Mouse (Mus musculus) spleen, postnatal 4 days (tissue): ENCODE results near the gene Sdhc.

Experiments
- DNase-seq, 2 experiments: peaks; one replicate each; pipeline ENCODE4 v3.0.0; 2022; ENCODE audit warnings: low spot score in 2 of 2

Sdhc gene

GRCm38 (mm10) chr1:171149974-171150760 is at the start of gene Sdhc, which contains the start of gene Mpz:
Gene Sdhc (minus strand): TSS chr1:171150603.
Gene Mpz (plus strand): TSS chr1:171150711.
- DNase-seq: peak; percentile 96 to 98

DNA sequence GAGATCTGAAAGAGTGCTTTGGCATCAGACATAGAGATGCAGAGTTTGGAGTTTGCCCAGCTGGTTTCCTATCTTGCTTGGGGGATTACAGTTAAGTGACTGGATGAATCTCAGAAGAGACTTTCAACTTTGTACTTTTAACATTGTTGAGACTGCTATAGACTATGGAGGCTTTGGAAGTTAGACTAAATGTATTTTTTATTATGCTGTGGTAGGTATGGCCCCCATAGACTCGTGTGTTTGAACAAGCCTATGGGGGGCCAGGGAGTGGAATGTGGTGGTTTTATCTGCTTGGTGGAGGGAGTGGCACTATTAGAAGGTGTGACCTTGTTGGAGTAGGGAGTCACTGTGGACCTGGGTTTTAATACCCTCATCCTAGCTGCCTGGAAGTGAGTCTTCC is 49.1 kb upstream of the Sdhc start:
- no peak for DNase-seq

- no peak for DNase-seq
Observed at GRCm38 (mm10) chr1:171195887-171196397, 45.5 kb upstream of the Sdhc start, which contains the start of gene Pcp4l1. Gene Pcp4l1 (minus strand): TSS chr1:171196268.

- DNase-seq: no peak
Observed at GRCm38 (mm10) chr1:171195046-171195822, 44.8 kb upstream of the Sdhc start.

GRCm38 (mm10) chr1:171193911-171194830 is 43.8 kb upstream of the Sdhc start:
- DNase-seq: no peak

DNA sequence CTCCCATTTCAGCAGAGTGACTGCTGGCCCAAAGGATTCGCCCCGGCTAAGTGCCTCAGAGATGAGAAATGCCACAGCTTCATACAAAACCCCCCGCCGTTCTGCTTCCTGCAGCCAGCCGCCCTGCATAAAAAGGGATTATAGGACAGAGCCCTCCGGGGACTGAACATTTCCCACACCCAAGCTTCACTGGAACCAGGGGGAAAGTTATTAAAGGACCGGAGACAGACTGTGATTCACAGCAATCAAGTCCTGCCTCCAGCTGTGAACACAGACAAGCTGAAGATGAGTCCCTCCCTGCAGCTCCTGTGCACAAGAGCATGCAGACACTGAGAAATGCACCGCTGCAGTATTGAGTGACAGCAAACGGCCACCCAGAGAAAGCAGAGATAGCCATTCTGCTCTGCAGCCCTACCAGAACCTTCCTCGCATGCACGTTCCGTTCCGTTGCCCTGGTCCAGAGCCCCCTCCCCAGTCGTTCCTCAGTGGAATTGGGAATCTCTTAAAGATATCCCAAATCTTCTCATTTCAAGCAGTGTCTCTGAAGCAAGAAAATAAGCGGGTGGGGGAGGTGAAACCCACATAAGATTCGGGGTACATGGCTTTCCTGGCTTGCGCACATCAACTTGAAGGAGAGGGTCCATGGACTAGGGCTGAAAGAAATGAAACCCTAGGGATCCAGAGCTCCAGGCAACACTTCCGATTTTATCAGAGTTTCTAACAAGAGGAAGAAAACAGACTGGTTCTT is 42.9 kb upstream of the Sdhc start:
- no peak for DNase-seq

- no peak for DNase-seq
Observed at GRCm38 (mm10) chr1:171192283-171192682, 41.9 kb upstream of the Sdhc start.

GRCm38 (mm10) chr1:171190832-171191231 is 40.4 kb upstream of the Sdhc start:
- no peak for DNase-seq

DNA sequence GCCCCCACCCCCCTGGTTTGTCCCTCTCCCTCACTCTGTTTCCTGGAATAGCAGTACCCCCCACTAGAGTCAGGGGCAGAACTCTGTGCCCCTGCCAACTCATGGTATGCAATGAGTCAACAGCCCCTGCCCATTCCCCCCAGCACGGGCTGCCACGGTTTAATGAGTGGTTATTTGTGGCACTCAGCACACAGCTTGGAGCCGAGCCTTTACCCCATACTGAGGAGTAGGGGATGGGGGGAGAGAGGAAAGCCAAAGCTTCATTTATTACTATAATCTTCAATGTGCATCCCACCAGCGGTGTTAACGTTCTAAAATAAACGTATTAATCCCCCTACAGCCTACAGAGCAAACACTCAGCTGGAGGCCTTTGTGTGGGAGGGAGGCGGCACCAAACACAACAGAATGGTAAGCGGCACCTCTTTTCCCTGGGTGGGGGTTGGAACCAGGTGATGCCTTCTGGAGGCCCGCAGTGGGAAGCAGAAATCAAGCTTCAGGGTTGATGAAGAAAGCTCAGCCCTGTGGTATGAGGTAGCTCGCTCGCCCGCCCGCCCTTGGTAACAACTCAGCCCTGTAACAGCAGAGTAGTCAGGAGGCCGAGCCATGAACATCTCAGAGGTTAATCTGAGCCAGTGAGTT is 39.2 kb upstream of the Sdhc start:
- no peak for DNase-seq

GRCm38 (mm10) chr1:171189046-171189445 is 38.6 kb upstream of the Sdhc start:
- no peak for DNase-seq

DNA sequence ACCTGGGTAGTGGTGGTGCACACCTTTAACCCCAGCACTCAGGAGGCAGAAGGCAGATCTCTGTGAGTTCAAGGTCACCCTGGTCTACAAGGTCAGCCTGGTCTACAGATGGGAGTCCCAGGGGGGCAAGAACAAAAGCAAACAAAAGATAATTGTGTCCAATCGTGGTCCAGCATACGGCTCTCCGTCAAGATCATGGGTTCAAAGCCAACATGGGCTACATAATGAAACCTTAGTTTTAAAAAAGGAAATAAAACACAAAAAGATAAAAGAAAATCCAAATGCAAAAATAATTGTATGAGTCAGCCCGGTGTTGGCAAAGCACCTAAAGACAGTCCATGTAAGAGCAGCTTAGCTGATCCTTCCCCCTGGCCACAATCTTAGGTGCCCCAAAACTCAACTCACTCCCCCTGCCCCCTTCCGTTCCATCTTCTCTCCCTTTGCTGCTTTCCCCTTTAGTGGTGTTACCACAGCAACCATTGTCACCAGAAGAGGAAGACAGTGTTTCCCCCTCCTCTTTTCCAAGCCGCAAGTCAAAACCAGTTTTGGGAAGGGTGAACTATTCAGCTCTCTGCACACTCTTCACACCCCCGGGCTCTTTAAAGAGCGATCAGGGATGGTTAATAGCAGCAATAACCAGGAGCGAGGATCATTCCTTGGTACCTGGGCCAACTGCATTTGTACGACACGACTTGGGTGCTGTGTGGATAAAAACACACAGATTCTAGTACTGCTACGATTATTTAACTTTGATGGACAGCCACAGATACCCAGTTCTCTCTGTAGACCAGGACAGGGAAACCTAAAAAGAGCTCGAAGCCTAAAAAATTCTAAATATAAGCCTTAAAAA is 37.7 kb upstream of the Sdhc start:
- DNase-seq: no peak

GRCm38 (mm10) chr1:171185655-171186054 is 35.3 kb upstream of the Sdhc start:
- no peak for DNase-seq

DNA sequence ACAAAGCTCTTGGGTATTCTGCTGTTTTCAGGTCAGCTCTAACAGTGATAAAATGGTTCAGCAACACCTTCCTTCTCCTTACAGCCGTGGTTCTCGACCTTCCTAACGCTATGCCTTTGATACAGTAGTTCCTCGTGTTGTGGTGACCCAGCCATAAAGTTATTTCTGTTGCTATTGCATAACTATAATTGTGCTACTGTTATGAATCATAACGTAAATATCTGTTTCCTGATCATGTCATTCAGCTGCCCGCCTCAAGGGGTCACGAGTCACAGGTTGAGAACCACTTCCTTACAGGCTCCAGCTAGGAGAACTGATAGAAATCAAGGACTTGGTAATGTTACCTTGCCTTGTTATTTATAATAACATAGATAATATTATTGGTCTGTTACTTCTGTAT is 33.9 kb upstream of the Sdhc start:
- no peak for DNase-seq

- no peak for DNase-seq
Observed at GRCm38 (mm10) chr1:171183620-171184019, 33.2 kb upstream of the Sdhc start.

DNA sequence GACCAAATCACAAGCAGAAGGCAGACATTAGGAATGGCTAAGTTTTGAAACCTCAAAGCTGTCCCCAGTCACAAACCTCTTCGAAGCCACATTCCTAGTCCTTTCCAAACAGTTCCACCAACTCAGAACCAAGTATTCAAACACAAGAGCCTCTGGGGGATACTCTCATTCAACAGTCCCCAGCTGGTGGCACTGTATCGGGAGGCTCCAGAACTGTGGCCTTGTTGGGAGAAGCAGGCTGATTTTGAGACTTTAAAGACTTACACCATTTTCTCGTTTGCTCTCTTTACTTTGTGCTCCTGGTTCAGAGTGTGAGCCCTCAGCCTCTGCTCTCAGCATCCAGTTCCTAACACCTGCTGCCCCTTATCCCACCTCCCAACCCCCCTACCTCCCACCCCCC is 32.6 kb upstream of the Sdhc start:
- no peak for DNase-seq

GRCm38 (mm10) chr1:171179487-171180171 is 29.2 kb upstream of the Sdhc start:
- no peak for DNase-seq

DNA sequence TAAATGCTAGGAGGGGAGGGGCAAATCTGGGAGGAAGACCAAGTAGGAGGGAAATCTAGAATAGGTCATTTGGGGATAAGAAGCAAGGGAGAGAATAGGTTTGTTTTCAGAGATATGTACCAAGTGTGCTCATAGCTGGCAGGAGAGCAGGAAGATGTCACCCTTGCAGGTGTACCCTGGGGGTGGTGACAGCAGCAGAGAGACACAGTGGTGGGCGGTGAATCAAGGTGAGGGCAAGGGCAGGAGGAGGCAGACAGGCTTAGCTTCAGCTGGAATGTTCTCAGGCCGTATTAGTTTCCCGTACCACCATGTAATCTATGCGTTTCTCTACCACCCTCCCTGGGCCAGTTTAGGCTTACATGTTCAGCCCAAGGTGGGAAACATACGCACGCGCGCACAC is 22.4 kb upstream of the Sdhc start:
- DNase-seq: no peak

GRCm38 (mm10) chr1:171171138-171171537 is 20.7 kb upstream of the Sdhc start:
- DNase-seq: no peak

DNA sequence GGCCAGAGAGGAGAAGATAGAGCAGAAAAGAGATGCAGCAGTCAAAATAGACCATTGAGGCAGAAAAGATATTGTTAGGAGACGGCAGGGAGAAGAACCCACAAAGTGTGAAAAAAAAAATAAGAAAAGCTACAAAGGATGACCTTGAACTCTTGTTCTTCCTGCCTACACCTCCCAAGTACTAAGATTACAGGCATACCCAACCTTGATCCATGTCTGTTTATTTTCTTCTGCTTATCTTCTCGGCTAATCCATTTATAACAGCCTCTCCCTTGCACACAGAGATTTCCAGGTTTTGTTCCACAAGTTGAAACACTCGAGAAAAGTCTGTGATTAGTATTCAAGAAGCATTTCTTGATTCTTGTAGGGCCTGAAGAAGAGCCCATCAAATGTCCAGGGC is 19.5 kb upstream of the Sdhc start:
- DNase-seq: no peak
